Comparison of ENCODE assay signal across 9 mouse cellular contexts in the genomic region with DNA sequence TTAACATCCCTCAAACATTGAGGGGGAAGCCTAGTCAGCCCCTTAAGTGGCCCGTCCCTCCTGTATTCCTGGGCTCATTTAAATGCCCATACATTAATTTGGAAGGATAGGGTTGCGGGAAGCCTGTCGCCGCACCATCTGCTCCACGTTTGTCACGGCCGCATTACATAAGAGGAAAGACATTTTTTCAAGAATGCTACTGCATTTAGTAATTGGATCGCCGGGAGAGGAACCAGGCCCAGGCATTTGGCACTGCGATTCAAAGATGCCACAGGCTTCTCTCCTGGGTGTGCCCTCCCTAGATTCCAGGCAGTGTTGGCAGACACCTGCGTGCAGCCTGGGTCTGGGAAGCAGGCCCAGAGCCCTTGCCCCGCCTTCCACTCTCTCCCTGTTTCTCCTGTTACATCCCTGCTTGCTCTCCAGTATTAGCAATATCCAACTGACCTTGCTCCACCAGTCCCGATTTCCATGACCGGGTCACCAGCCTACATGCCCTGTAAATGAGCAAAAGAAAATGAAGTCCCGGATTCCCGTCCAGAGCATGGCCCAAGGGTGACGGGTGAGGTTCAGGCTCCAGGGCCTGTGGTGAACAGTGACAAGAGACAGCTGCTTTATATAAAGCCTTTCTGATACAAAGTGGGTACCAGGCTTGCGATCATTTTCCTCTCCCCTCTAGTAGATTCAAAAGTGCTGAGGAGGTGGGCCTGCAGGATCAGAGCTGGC. TPM values are rescaled to one million over a fixed set of nuclear protein-coding genes. Genes with fewer than 3 reads are reported as not detected.
DNase-seq lines count a peak whose midpoint lies in the region; ATAC-seq and TF ChIP-seq lines count a peak whose summit lies in the region.
"Had no signal": no experiment of that assay in that cellular context is flagged by ENCODE, and none has a peak within 500 bp of the region (broad histone marks: within the 10 kb centered on the region; RNA-seq: fewer than 3 reads in every experiment).

No protein-coding gene starts in this region.

- no peak for TF ChIP-seq CTCF in lung, adult 2 months (IDR thresholded peaks at IDR 0.05; ENCODE audit: insufficient read depth, low read length)

- 0 out of 2 replicates have a peak, but pooled peaks have one; percentile 41 for ATAC-seq in heart, embryonic 16.5 days (replicated peaks; ENCODE audit: extremely low read depth, insufficient read depth, low FRiP score)

- H3K36me3 ChIP-seq in embryonic facial prominence, embryonic 10.5 days (replicated peaks), result no peaks in the 10 kb centered on the region
- no peaks in the 10 kb centered on the region for H3K36me3 ChIP-seq in heart, embryonic 16.5 days (ENCODE audit: control insufficient read depth, insufficient read depth)

- no peaks in the 10 kb centered on the region for H3K9me3 ChIP-seq in embryonic facial prominence, embryonic 10.5 days
- H3K9me3 ChIP-seq in heart, embryonic 16.5 days (replicated peaks; ENCODE audit: control insufficient read depth, low read length), result no peaks in the 10 kb centered on the region

- no peak overlapping the region for H3K4me2 ChIP-seq in heart, embryonic 16.5 days (ENCODE audit: low read depth, low read length)

- WGBS in lung, adult 2 months, result 53% methylated on average over 18 of the region's 18 CpGs
- WGBS in embryonic facial prominence, embryonic 10.5 days, result 44% methylated on average over 18 of the region's 18 CpGs
- 44% methylated on average over 18 of the region's 18 CpGs for WGBS in heart, embryonic 16.5 days

- no peaks in the 10 kb centered on the region for H3K27me3 ChIP-seq in embryonic facial prominence, embryonic 10.5 days (replicated peaks; ENCODE audit: low read depth, poor library complexity, severe bottlenecking)
- no peaks in the 10 kb centered on the region for H3K27me3 ChIP-seq in heart, embryonic 16.5 days (ENCODE audit: control insufficient read depth, insufficient read depth, low read length)

- intact Hi-C loops in left cerebral cortex, postnatal 36 days (cut with DNase I), result no loop called here

- H3K27ac ChIP-seq in embryonic facial prominence, embryonic 10.5 days (replicated peaks), result peak overlapping the region; percentile 69
- H3K27ac ChIP-seq in heart, embryonic 16.5 days (ENCODE audit: low read length), result no peak overlapping the region
- H3K27ac ChIP-seq: kidney, postnatal 0 days had no signal

- H3K4me3 ChIP-seq in lung, adult 2 months (replicated peaks; ENCODE audit: extremely low read depth, low read depth, low read length), result no peak overlapping the region
- peak overlapping the region; percentile 25; the same call in 1 of the 2 replicates for H3K4me3 ChIP-seq in embryonic facial prominence, embryonic 10.5 days
- no peak overlapping the region for H3K4me3 ChIP-seq in heart, embryonic 16.5 days (ENCODE audit: low read length)

- H3K9ac ChIP-seq in heart, embryonic 16.5 days (ENCODE audit: low read length), result no peak overlapping the region

- no peak for TF ChIP-seq POLR2A in lung, adult 2 months (IDR thresholded peaks at IDR 0.05; ENCODE audit: borderline replicate concordance, extremely low read depth, low read depth, low read length)

- peak; percentile 52 to 53 for DNase-seq in lung, adult 18-20 months
- DNase-seq in lung, adult 2 months, result no peak
- peak; percentile 59 for DNase-seq in embryonic facial prominence, embryonic 10.5 days (ENCODE audit: low spot score)
- DNase-seq in left cerebral cortex, postnatal 36 days (ENCODE audit: low spot score in 2 of 2), result peak; percentile 83 to 86
- peak; percentile 31 for DNase-seq in right cerebral cortex, postnatal 4 days
- DNase-seq in spleen, postnatal 4 days (ENCODE audit: low spot score in 2 of 2), result no peak
- DNase-seq in urinary bladder, postnatal 4 days (ENCODE audit: low spot score in 2 of 2), result no peak

- 0 out of 2 replicates have a peak, but pooled peaks cover 4% of the 10 kb centered on the region for H3K4me1 ChIP-seq in lung, adult 2 months (ENCODE audit: control insufficient read depth, insufficient read depth, low read length)
- H3K4me1 ChIP-seq in embryonic facial prominence, embryonic 10.5 days, result peaks cover 43% of the 10 kb centered on the region
- H3K4me1 ChIP-seq in heart, embryonic 16.5 days (ENCODE audit: control insufficient read depth, insufficient read depth, low read length), result peaks cover 19% of the 10 kb centered on the region

RNA-seq across cellular contexts. Expression of a gene that starts 16.9 kb away (rescaled TPM):
- 39.4 and 46.6 TPM in 2 replicates for polyA plus RNA-seq in lung, adult 2 months (2012; rRNA removed)
- 6.4 and 7.0 TPM in 2 replicates for polyA plus RNA-seq in embryonic facial prominence, embryonic 10.5 days (2016; fragmentation: Nextera tagmentation; extraction: Ambion mirVana)
- polyA plus RNA-seq in heart, embryonic 16.5 days (2015; fragmentation: Nextera tagmentation; extraction: Ambion mirVana), result 7.6 and 8.8 TPM in 2 replicates
- 10 to 100 TPM; 69.8 to 73.5 TPM for total RNA-seq in left cerebral cortex, postnatal 36 days (2021)

Comparison
In these comparisons a context has a peak if more than half of its experiments do, and no peak if none do; other contexts are left out.
1. DNase-seq: peak in lung, adult 18-20 months (2 of 2), embryonic facial prominence, embryonic 10.5 days (single experiment), left cerebral cortex, postnatal 36 days (2 of 2) and right cerebral cortex, postnatal 4 days (single experiment); none in lung, adult 2 months (single experiment), spleen, postnatal 4 days (0 of 2) and urinary bladder, postnatal 4 days (0 of 2).